Comparison of ENCODE assay signal across 11 mouse cellular contexts in the genomic region with DNA sequence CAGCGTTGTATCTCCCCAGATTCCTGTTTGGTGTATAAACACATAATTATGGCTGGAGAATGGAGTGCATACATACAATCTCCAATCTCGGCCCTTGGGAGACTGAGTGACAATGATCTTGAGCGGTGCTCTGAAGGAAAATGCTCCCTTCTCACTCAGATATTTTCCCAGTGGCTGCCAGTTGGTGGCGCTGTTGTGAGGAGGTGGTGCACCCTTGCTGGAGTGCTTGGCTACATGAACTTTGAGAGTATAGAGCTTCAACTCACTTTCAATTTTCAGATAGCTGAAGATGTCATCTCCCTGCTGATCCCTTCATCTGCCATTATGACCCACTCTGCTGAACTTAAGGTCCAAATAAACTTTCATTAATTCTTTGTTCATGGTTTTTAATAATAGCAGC.
A peak's percentile ranks its signal among the peaks of the same experiment; 100 is the strongest.
DNase-seq lines count a peak whose midpoint lies in the region; ATAC-seq and TF ChIP-seq lines count a peak whose summit lies in the region.
"Had no signal": no experiment of that assay in that cellular context is flagged by ENCODE, and none has a peak within 500 bp of the region (broad histone marks: within the 10 kb centered on the region; RNA-seq: fewer than 3 reads in every experiment).

No protein-coding gene starts in this region.

- no peak overlapping the region for H3K9ac ChIP-seq in intestine, postnatal 0 days (ENCODE audit: low read depth, low read length)
- H3K9ac ChIP-seq in intestine, embryonic 15.5 days, result no peak overlapping the region
- no peak overlapping the region for H3K9ac ChIP-seq in hindbrain, embryonic 14.5 days
- H3K9ac ChIP-seq: heart, embryonic 15.5 days had no signal

- H3K9me3 ChIP-seq in intestine, postnatal 0 days (ENCODE audit: control insufficient read depth), result no peaks in the 10 kb centered on the region
- H3K9me3 ChIP-seq in intestine, embryonic 15.5 days, result no peaks in the 10 kb centered on the region
- H3K9me3 ChIP-seq in hindbrain, embryonic 14.5 days (ENCODE audit: control insufficient read depth, low read length), result no peaks in the 10 kb centered on the region
- H3K9me3 ChIP-seq: heart, embryonic 15.5 days had no signal

- WGBS in intestine, postnatal 0 days, result 56% methylated on average over 4 of the region's 4 CpGs
- 60% methylated on average over 4 of the region's 4 CpGs for WGBS in intestine, embryonic 15.5 days
- WGBS in hindbrain, embryonic 14.5 days, result 54% methylated on average over 4 of the region's 4 CpGs

- no peaks in the 10 kb centered on the region for H3K27me3 ChIP-seq in intestine, postnatal 0 days (replicated peaks; ENCODE audit: control insufficient read depth, insufficient read depth, low read length)
- no peaks in the 10 kb centered on the region for H3K27me3 ChIP-seq in intestine, embryonic 15.5 days (replicated peaks)
- H3K27me3 ChIP-seq in hindbrain, embryonic 14.5 days (ENCODE audit: control insufficient read depth, insufficient read depth, low read length), result no peaks in the 10 kb centered on the region
- H3K27me3 ChIP-seq: heart, embryonic 15.5 days had no signal

- peak; percentile 37; the same call in 1 of the 2 replicates for TF ChIP-seq CTCF in intestine, postnatal 0 days (IDR thresholded peaks at IDR 0.05; ENCODE audit: low read depth)

- H3K4me1 ChIP-seq in intestine, postnatal 0 days (replicated peaks; ENCODE audit: control insufficient read depth, insufficient read depth, low read length), result no peaks in the 10 kb centered on the region
- H3K4me1 ChIP-seq in intestine, embryonic 15.5 days (replicated peaks), result no peaks in the 10 kb centered on the region
- H3K4me1 ChIP-seq in hindbrain, embryonic 14.5 days (replicated peaks; ENCODE audit: control insufficient read depth, insufficient read depth, low read length), result no peaks in the 10 kb centered on the region
- H3K4me1 ChIP-seq: heart, embryonic 15.5 days had no signal

- H3K36me3 ChIP-seq in intestine, postnatal 0 days (ENCODE audit: control insufficient read depth, insufficient read depth), result no peaks in the 10 kb centered on the region
- H3K36me3 ChIP-seq in intestine, embryonic 15.5 days, result no peaks in the 10 kb centered on the region
- no peaks in the 10 kb centered on the region for H3K36me3 ChIP-seq in hindbrain, embryonic 14.5 days (replicated peaks; ENCODE audit: control insufficient read depth, insufficient read depth)
- H3K36me3 ChIP-seq: heart, embryonic 15.5 days had no signal

- H3K27ac ChIP-seq in intestine, postnatal 0 days (ENCODE audit: low read depth, low read length), result no peak overlapping the region
- H3K27ac ChIP-seq in intestine, embryonic 15.5 days, result no peak overlapping the region
- no peak overlapping the region for H3K27ac ChIP-seq in hindbrain, embryonic 14.5 days
- H3K27ac ChIP-seq: heart, embryonic 15.5 days had no signal

- DNase-seq in right cerebral cortex, postnatal 14 days, result peak; percentile 7
- no peak for DNase-seq in right cerebral cortex, postnatal 10 days (ENCODE audit: low spot score in 2 of 2)
- peak; percentile 8 for DNase-seq in adipocyte (ENCODE audit: low spot score)
- DNase-seq in frontal cortex, postnatal 10 days (ENCODE audit: low spot score in 2 of 2), result no peak
- DNase-seq in hindbrain, embryonic 14.5 days (ENCODE audit: low spot score), result no peak
- DNase-seq: adrenal gland, postnatal 25 days; cerebellum, adult 9-10 months; kidney, adult 11 months had no signal

- H3K4me3 ChIP-seq in intestine, postnatal 0 days (ENCODE audit: low read depth, low read length), result no peak overlapping the region
- H3K4me3 ChIP-seq in intestine, embryonic 15.5 days (replicated peaks), result no peak overlapping the region
- H3K4me3 ChIP-seq in hindbrain, embryonic 14.5 days (replicated peaks; ENCODE audit: low read length), result no peak overlapping the region
- H3K4me3 ChIP-seq: heart, embryonic 15.5 days had no signal

- H3K4me2 ChIP-seq in intestine, postnatal 0 days (replicated peaks; ENCODE audit: low read depth), result no peak overlapping the region
- H3K4me2 ChIP-seq in intestine, embryonic 15.5 days (replicated peaks), result no peak overlapping the region
- H3K4me2 ChIP-seq in hindbrain, embryonic 14.5 days (replicated peaks), result no peak overlapping the region
- H3K4me2 ChIP-seq: heart, embryonic 15.5 days had no signal

- ATAC-seq in intestine, postnatal 0 days, result no peak
- no peak for ATAC-seq in intestine, embryonic 15.5 days
- ATAC-seq in hindbrain, embryonic 14.5 days (ENCODE audit: low FRiP score), result no peak

Comparison
In these comparisons a context has a peak if more than half of its experiments do, and no peak if none do; other contexts are left out.
1. DNase-seq: peak in right cerebral cortex, postnatal 14 days (single experiment) and adipocyte (single experiment); none in right cerebral cortex, postnatal 10 days (0 of 2), frontal cortex, postnatal 10 days (0 of 2) and hindbrain, embryonic 14.5 days (single experiment).